Mouse (Mus musculus) embryonic facial prominence, embryonic 12.5 days (tissue): ENCODE data around the gene 1700014D04Rik. TPM values are rescaled to one million over a fixed set of nuclear protein-coding genes. Genes with fewer than 3 reads are reported as not detected.
A peak's percentile ranks its signal among the peaks of the same experiment; 100 is the strongest.
"Not testable (repeated sequence)": the region's sequence is repeated elsewhere in the genome, so short reads cannot be mapped to it uniquely, and the experiment has no call there.

ENCODE experiments used
- ATAC-seq: fragments of 200-750 bp; cut with Nextera tagmentation; 2 replicates; pipeline ENCODE4 v1.8.0; 2017; ENCODE audit not compliant: insufficient number of reproducible peaks, insufficient read depth, low FRiP score, low TSS enrichment
- H3K27ac ChIP-seq: fragments of 300-500 bp; sonication (generic); 2 replicates; pipeline ENCODE4 v1.5.1; 2016; ENCODE audit warnings: mild to moderate bottlenecking
- H3K27me3 ChIP-seq: fragments of 300-500 bp; sonication (generic); 2 replicates; pipeline ENCODE4 v1.6.1; 2016; ENCODE audit warnings: mild to moderate bottlenecking, moderate library complexity
- H3K36me3 ChIP-seq: fragments of 300-500 bp; sonication (generic); 2 replicates; pipeline ENCODE4 v1.6.1; 2016; ENCODE audit warnings: mild to moderate bottlenecking
- H3K4me1 ChIP-seq: fragments of 300-500 bp; sonication (generic); 2 replicates; pipeline ENCODE4 v1.6.1; 2016
- H3K4me2 ChIP-seq: fragments of 300-500 bp; sonication (generic); replicated peaks from 2 replicates; pipeline ENCODE4 v1.6.1; 2016; ENCODE audit warnings: mild to moderate bottlenecking, moderate library complexity
- H3K4me3 ChIP-seq: fragments of 300-500 bp; sonication (generic); 2 replicates; pipeline ENCODE4 v1.5.1; 2016; ENCODE audit warnings: mild to moderate bottlenecking
- H3K9ac ChIP-seq: fragments of 300-500 bp; sonication (generic); 2 replicates; pipeline ENCODE4 v1.6.1; 2016; ENCODE audit warnings: mild to moderate bottlenecking, moderate library complexity
- H3K9me3 ChIP-seq: fragments of 300-500 bp; sonication (generic); 2 replicates; pipeline ENCODE4 v1.6.1; 2016; ENCODE audit warnings: mild to moderate bottlenecking, moderate library complexity
- WGBS: fragments of 180-500 bp; shearing (Covaris S2); methylation state at CpG from one replicate; pipeline ENCODE4 v1.1.7; 2016; 5-methylcytosine and 5-hydroxymethylcytosine counted together
- polyA plus RNA-seq: library from polyadenylated mRNA; unstranded; fragments of >200 nt; fragmentation: Nextera tagmentation; extraction: Ambion mirVana; gene quantifications from 2 replicates; pipeline ENCODE4 v1.2.1, GENCODE M21; 2016

The 1700014D04Rik gene
- polyA plus RNA-seq, 1 experiment from 2014 or later, result 0.32 TPM

DNA sequence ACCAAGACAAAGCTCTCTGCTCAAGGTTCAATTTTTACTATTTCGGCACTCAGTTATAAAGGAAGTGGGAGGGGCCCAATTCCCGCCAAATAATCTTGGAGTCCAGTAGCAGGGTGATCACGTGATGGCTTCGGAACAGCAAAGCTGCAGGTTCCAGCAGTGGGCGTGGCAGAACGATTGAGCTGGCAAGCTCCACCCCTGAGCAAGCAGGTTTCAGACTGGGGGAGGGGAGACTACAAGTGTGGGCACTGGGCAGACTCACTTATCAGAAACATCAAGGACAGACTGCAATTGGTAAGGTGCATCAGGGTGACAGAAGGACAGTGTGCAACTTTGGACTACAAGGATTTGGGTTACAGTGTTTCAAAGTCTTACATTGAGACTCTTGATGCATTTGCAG, 12.2 kb downstream of the 1700014D04Rik start:
- H3K9me3 ChIP-seq, H3K27ac ChIP-seq, H3K36me3 ChIP-seq, H3K9ac ChIP-seq, H3K27me3 ChIP-seq, H3K4me2 ChIP-seq, ATAC-seq, H3K4me1 ChIP-seq, H3K4me3 ChIP-seq: not testable (repeated sequence)
- 34% methylated on average over 6 of the region's 6 CpGs for whole genome bisulfite sequencing

DNA sequence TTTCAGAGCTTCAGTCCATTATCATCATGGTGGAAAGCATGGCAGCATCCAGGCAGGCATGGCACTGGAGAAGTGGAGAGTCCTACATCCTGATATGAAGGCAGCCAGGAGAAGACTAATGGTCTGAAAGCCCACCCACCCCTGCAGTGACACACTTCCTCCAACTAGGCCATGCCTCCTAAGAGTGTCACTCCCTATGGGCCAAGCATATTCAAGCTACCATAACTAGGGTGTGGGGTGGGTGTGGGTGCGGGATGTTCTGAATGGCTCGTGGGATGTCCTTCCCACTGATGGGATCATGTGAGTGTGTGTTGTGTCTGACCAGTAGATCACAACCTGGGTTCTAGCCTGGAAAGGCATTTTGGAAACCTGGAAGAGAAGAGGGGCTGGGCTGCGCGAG, 12.6 kb downstream of the 1700014D04Rik start:
- no peak overlapping the region for H3K27ac ChIP-seq
- no peaks in the 10 kb centered on the region for H3K27me3 ChIP-seq
- H3K36me3 ChIP-seq, result no peaks in the 10 kb centered on the region
- WGBS, result 73% methylated on average over 4 of the region's 4 CpGs
- ATAC-seq, result no peak
- no peak overlapping the region for H3K9ac ChIP-seq
- H3K4me2 ChIP-seq, result no peak overlapping the region
- H3K4me1 ChIP-seq, result no peaks in the 10 kb centered on the region
- no peaks in the 10 kb centered on the region for H3K9me3 ChIP-seq
- no peak overlapping the region for H3K4me3 ChIP-seq

DNA sequence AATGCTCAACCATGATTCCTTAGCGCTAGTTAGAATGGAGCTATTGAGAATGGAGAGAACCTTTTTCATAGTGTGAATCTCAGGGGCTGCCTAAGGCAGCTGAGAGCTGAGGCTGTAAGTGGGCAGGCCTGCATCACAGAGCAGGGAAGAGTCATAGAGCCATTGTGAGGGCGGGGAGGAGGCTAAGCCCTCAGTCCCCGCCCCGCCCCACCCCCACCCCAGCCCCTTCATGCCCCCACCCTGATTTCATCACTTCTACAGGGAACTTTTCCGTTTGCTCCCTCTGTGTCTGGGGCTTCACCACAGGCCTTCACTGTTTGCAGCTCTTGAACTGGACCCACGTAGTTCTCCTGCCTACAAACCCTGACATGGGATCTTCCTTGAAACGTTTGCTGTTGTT, 14.9 kb downstream of the 1700014D04Rik start, which contains the start of gene Spata31d1d:
Gene Spata31d1d (minus strand): TSS at position 101 of the 400 bp plus-strand sequence.
- H3K9ac ChIP-seq, result no peak within 1 kb of the TSS
- ATAC-seq, result no peak
- 40% methylated on average over 7 of the region's 7 CpGs for WGBS
- no peaks in the 10 kb centered on the region for H3K9me3 ChIP-seq
- no peaks in the 10 kb centered on the region for H3K4me1 ChIP-seq
- H3K27me3 ChIP-seq, result 0 out of 2 replicates have a peak, but pooled peaks cover 3% of the 10 kb centered on the region
- H3K36me3 ChIP-seq, result no peaks in the 10 kb centered on the region
- no peak within 1 kb of the TSS for H3K4me2 ChIP-seq
- H3K4me3 ChIP-seq, result no peak within 1 kb of the TSS
- H3K27ac ChIP-seq, result no peak within 1 kb of the TSS

DNA sequence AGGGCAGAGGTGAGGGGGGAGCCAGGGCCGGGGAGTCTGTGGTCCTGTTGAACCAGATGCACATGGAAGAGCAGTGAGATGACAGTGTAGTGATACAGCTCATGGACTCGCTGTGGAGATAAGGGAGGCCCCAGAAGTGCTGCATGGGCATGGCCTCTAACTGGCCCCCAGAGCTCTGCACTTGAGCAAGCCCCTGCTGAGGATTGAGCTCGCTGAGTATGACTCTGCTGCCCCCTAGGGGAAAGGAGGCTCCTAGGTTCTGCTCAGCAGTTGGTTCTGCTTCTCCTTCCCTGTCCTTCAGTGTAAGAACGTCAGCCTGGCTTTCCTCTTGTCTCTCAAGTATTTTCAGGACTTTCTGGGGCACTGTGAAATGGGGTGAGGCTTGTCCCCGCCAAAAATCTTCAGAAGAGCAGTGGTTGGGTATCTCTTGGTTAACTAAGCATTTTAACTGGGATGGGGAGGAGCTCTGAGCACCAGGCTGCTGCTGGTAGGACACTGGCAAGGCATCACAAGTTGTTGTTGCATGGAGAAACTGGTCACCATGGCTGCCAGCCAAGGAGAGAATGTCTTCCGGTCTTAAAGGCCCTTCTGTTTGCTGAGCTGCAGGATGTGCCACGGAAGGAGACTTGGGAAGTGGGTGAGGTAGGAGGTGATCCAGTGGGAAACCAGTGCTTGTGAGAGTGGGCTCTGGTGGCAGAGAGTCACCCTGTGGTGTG, 18.0 kb downstream of the 1700014D04Rik start:
- ATAC-seq, result peak; percentile 75
- H3K9me3 ChIP-seq, result no peaks in the 10 kb centered on the region
- H3K4me2 ChIP-seq, result no peak overlapping the region
- H3K36me3 ChIP-seq, result no peaks in the 10 kb centered on the region
- 31% methylated on average over 7 of the region's 7 CpGs for WGBS
- no peak overlapping the region for H3K4me3 ChIP-seq
- peak overlapping the region; percentile 1; the same call in 1 of the 2 replicates for H3K9ac ChIP-seq
- no peak overlapping the region for H3K27ac ChIP-seq
- no peaks in the 10 kb centered on the region for H3K4me1 ChIP-seq
- 0 out of 2 replicates have a peak, but pooled peaks cover 3% of the 10 kb centered on the region for H3K27me3 ChIP-seq

DNA sequence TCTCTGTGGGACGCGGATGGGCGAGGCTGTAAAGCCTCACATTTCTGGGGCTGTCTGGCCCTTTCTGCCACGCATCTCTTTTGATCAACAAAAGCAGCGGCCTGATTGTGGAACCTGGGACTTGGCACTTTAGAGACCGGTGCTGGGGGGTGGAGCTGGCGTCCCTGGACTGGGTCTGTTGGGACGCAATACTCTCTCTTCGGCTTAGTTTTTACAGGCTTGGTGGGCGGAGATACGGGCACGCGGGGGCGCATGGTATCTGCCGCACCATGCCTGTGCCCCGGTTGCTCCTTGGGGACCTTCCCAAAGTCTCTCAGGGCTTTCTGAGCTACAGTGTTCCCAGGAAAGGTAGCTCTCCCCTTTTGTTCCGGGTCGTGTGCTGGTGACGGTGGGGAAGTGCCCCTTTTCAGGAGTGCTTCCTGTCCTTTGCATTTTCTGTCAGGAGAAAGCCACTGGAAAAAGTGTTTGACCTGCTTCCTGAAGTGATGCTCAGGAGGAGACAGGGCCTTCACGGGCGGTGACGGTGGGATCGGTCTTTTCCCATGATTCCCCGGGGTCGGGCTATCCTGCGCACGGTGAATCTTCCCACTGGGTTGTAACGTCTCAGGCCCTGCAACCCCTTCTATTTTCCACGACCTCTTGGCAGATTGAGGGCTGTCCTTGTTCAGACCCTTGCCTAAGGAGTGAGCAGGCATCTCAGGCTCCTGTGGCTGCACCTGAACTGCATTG, 20.2 kb downstream of the 1700014D04Rik start:
- WGBS, result 32% methylated on average over 29 of the region's 29 CpGs
- Histone ChIP-seq H3K4me1 (no peaks in the 10 kb centered on the region), H3K4me3 (no peak overlapping the region), H3K9me3 (no peaks in the 10 kb centered on the region), H3K27ac (no peak overlapping the region), H3K27me3 (0 out of 2 replicates have a peak, but pooled peaks cover 3% of the 10 kb centered on the region), H3K4me2 (peak overlapping the region; percentile 32), H3K9ac (no peak overlapping the region), H3K36me3 (no peaks in the 10 kb centered on the region)
- no peak for ATAC-seq

DNA sequence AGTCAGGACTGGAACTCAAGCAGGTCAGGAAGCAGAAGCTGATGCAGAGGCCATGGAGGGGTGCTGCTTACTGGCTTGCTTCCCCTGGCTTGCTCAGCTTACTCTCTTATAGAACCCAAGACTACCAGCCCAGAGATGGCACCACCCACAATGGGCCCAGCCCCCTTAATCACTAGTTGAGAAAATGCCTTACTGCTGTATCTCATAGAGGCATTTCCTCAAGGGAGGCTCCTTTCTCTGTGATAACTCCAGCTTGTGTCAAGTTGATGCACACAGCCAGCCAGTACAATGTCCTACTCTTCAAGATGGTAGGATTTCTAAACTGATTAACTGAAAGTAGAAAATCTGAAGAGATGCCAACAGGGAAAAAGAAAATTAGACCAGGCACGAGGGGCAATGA, 24.5 kb downstream of the 1700014D04Rik start:
- not testable (repeated sequence) for H3K27ac ChIP-seq, H3K4me2 ChIP-seq, H3K27me3 ChIP-seq, ATAC-seq, H3K4me1 ChIP-seq, H3K9me3 ChIP-seq, H3K9ac ChIP-seq, H3K36me3 ChIP-seq, H3K4me3 ChIP-seq
- WGBS, result 83% methylated on average over 1 of the region's 1 CpGs

DNA sequence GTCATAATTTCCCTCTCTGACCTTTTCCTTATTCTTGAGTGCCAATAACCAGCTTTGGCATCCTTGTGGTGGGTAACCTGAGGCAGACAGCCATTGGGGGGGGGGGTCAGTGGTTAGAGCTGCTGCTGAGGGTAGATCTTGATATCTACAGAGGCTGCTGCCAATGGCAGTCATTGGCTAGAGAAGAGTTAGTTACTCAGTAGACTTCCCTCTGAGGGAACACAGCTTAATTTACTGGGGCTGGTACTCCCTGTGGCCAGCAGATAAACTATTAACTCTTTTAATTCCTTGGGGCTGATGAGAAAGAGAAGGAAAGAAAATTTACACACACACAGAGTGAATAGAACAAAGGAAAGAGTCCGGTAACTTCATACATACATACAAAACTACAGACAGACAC, 27.1 kb downstream of the 1700014D04Rik start:
- no peak overlapping the region for H3K4me3 ChIP-seq
- H3K27ac ChIP-seq, result 0 out of 2 replicates have a peak overlapping the region, but pooled peaks have one; percentile 30
- H3K9me3 ChIP-seq, result no peaks in the 10 kb centered on the region
- H3K4me1 ChIP-seq, result 0 out of 2 replicates have a peak, but pooled peaks cover 4% of the 10 kb centered on the region
- no peak for ATAC-seq
- H3K27me3 ChIP-seq, result no peaks in the 10 kb centered on the region
- H3K36me3 ChIP-seq, result no peaks in the 10 kb centered on the region
- H3K9ac ChIP-seq, result no peak overlapping the region
- no peak overlapping the region for H3K4me2 ChIP-seq
- WGBS, result 86% methylated on average over 1 of the region's 1 CpGs

DNA sequence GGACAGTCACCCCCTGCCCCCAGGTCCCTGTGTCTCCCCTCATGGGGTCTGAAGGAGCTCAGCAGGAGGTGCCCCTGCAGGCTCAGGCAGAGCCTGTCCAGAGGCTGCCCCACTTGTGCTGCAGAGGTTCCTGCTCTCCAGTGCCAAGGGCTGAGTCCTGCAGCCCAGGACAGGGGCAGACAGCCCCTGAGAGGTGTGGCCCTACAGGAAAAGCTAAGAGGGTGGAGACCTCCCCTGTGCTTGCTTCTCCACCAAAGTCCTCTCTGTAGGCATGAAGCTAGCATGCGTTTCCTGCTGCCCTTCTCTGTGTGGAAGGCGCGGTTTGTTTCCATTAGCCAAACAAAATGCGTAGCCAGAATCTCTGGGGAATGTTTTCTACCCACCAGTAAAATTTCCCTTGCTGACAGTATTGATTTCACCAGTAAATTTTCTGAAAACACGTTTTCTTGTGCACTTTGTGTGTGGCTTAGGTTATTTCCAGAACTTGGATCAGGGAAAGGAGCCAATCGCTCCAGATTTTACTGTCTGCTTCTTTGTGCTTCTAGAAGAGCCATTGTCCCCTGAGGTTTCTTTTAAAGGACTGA, 27.6 kb downstream of the 1700014D04Rik start:
- H3K4me2 ChIP-seq, H3K9me3 ChIP-seq, H3K27me3 ChIP-seq, ATAC-seq, H3K36me3 ChIP-seq, H3K4me1 ChIP-seq, H3K4me3 ChIP-seq, H3K9ac ChIP-seq: not testable (repeated sequence)
- WGBS, result 21% methylated on average over 6 of the region's 6 CpGs
- 0 out of 2 replicates have a peak overlapping the region, but pooled peaks have one; percentile 30 for H3K27ac ChIP-seq

DNA sequence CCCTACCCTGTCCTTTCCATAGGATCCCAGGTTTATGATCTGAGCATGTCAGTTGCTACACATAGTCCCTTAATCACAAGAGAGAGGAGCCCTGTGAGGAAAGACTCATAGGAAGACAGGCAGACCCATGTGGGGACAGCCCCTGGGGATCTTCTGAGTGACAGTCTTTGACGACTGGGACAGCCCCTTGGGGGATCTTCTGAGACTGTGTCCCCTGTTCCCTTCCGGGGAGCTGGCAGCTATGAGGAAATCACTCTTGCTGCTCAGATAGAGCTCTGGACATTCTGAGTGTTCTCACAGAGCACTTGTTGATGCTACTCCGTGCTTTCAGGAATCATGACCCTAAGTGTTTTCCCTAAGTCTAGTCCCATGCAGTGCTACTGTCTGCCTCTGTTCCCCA, 32.8 kb downstream of the 1700014D04Rik start:
- Histone ChIP-seq H3K4me2 (no peak overlapping the region), H3K36me3 (no peaks in the 10 kb centered on the region), H3K4me1 (no peaks in the 10 kb centered on the region), H3K27me3 (no peaks in the 10 kb centered on the region), H3K4me3 (no peak overlapping the region), H3K9me3 (no peaks in the 10 kb centered on the region), H3K9ac (no peak overlapping the region), H3K27ac (no peak overlapping the region)
- WGBS, result 31% methylated on average over 3 of the region's 3 CpGs
- no peak for ATAC-seq

DNA sequence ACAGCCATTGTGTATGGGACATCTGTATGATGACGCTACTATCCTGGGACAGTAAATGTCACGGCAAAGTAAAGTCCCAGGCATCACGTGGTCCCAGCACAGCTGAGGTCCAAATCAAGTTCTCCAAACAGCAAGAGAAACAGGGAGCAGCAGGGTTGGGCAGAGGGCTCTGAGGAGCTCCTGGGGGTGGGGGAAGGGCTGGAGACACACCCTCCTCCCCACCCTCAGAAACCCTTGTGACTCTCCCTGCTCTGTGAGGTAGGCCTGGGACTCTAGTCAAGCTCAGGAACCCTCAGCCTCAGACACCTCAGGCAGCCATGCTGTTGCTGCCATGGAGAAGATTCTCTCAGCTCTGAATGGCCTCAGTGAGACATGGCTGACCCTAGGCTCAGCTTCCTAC, 34.6 kb downstream of the 1700014D04Rik start, which contains the start of gene Spata31d1b:
Gene Spata31d1b (plus strand): TSS at position 301 of the 400 bp plus-strand sequence.
- not testable (repeated sequence) for H3K9me3 ChIP-seq, H3K9ac ChIP-seq, H3K36me3 ChIP-seq, H3K27ac ChIP-seq, H3K27me3 ChIP-seq, H3K4me2 ChIP-seq, H3K4me3 ChIP-seq, ATAC-seq, H3K4me1 ChIP-seq
- 75% methylated on average over 3 of the region's 3 CpGs for WGBS

DNA sequence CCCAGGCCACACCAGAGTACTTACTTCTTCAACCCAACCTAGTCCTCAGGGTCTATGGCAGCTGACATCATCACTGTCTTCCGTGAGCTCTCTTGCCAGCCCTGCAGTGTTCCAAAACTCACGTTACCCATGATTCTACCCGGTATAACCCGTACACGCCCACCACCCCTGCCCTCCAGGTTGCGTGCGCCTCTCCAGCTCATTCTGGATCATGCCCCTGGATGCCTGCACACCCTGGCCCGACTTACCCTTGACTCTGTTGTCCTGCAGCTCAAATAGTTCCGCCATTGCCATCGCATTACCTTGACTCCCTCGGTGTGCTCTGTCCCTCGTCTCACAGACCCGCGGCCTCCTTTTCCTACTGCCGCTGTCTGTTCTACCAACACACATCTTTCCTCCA, 36.3 kb downstream of the 1700014D04Rik start, which contains the start of gene Spata31d1a:
Gene Spata31d1a (minus strand): TSS at position 101 of the 400 bp plus-strand sequence.
- Histone ChIP-seq H3K4me2 (no peak within 1 kb of the TSS), H3K27ac (no peak within 1 kb of the TSS), H3K36me3 (no peaks in the 10 kb centered on the region), H3K9me3 (no peaks in the 10 kb centered on the region), H3K27me3 (no peaks in the 10 kb centered on the region), H3K4me3 (no peak within 1 kb of the TSS), H3K4me1 (no peaks in the 10 kb centered on the region), H3K9ac (no peak within 1 kb of the TSS)
- ATAC-seq, result no peak
- WGBS, result 91% methylated on average over 15 of the region's 15 CpGs
